Mouse (Mus musculus): ENCODE data around the gene Ubd. TPM values are rescaled to one million over a fixed set of nuclear protein-coding genes. Genes with fewer than 3 reads are reported as not detected.

The Ubd gene
- polyA plus RNA-seq, 1 experiment from 2014 or later, result not detected

DNA sequence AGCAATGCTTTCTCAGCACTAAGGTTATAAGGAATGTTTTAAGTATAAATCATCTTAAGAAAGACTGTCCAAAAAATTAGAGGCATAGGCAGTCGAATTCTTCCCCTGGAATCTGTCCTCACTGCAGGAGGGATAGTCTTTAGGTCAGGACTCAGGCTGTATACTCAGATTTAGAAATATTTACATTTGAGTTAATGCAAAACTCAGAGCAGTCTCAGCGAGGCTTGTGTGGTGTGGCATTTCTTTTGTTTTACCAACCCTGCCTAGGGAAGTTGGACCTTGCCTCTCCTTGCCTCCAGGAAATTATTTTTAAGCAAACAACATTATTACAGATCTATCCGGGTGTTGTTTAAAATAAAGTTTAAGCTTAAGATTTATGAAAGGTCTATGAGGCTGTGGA is 48.5 kb downstream of the Ubd start:
- Histone ChIP-seq H3K4me2 (replicated peaks; ENCODE audit: low read depth, low read length) (no peak overlapping the region), H3K27me3 (ENCODE audit: control insufficient read depth, insufficient read depth, low read length) (no peaks in the 10 kb centered on the region), H3K36me3 (ENCODE audit: control insufficient read depth, insufficient read depth, low read length) (no peaks in the 10 kb centered on the region), H3K4me1 (ENCODE audit: control insufficient read depth, insufficient read depth, low read length) (no peaks in the 10 kb centered on the region), H3K4me3 (ENCODE audit: low read depth, low read length) (no peak overlapping the region), H3K27ac (ENCODE audit: low read length) (no peak overlapping the region), H3K9me3 (ENCODE audit: control insufficient read depth, low read depth, low read length) (no peaks in the 10 kb centered on the region), H3K9ac (replicated peaks; ENCODE audit: low read depth, low read length) (no peak overlapping the region)
- 11% methylated on average over 3 of the region's 3 CpGs for WGBS
- 0 out of 2 replicates have a peak, but pooled peaks have one; percentile 46 for ATAC-seq (ENCODE audit: insufficient number of reproducible peaks, insufficient read depth, low FRiP score, low read depth)

Other genes starting within 250 kb of the Ubd start
- gene Ppp1r11, start 242.2 kb upstream of the Ubd start, polyA plus RNA-seq (2014; fragmentation: Nextera tagmentation; extraction: Ambion mirVana), result 115 and 120 TPM in 2 replicates
- 92.4 and 97.2 TPM in 2 replicates for gene Znrd1, start 235.3 kb upstream of the Ubd start, polyA plus RNA-seq (2014; fragmentation: Nextera tagmentation; extraction: Ambion mirVana)
- 6.8 and 8.1 TPM in 2 replicates for gene Znrd1as, start 235.3 kb upstream of the Ubd start, polyA plus RNA-seq (2014; fragmentation: Nextera tagmentation; extraction: Ambion mirVana)
- gene 2410137M14Rik, start 212.7 kb upstream of the Ubd start, polyA plus RNA-seq (2014; fragmentation: Nextera tagmentation; extraction: Ambion mirVana), result not detected in 2 replicates
- gene H2-M5, start 204.4 kb upstream of the Ubd start, polyA plus RNA-seq (2014; fragmentation: Nextera tagmentation; extraction: Ambion mirVana), result 0.49 and 0.74 TPM in 2 replicates
- gene Zfp57, start 192.7 kb upstream of the Ubd start, polyA plus RNA-seq (2014; fragmentation: Nextera tagmentation; extraction: Ambion mirVana), result 77.8 and 82.1 TPM in 2 replicates
- 0.19 and 0.20 TPM in 2 replicates for gene Mog, start 170.5 kb upstream of the Ubd start, polyA plus RNA-seq (2014; fragmentation: Nextera tagmentation; extraction: Ambion mirVana)
- 14.2 and 15.8 TPM in 2 replicates for gene Gabbr1, start 147.9 kb upstream of the Ubd start, polyA plus RNA-seq (2014; fragmentation: Nextera tagmentation; extraction: Ambion mirVana)
- gene Olfr90, start 105.4 kb upstream of the Ubd start, polyA plus RNA-seq (2014; fragmentation: Nextera tagmentation; extraction: Ambion mirVana), result not detected in 2 replicates
- not detected in 2 replicates for gene Olfr91, start 95.6 kb upstream of the Ubd start, polyA plus RNA-seq (2014; fragmentation: Nextera tagmentation; extraction: Ambion mirVana)
- gene Olfr92, start 73.8 kb upstream of the Ubd start, polyA plus RNA-seq (2014; fragmentation: Nextera tagmentation; extraction: Ambion mirVana), result not detected in 2 replicates
- not detected in 2 replicates for gene Olfr93, start 32.4 kb upstream of the Ubd start, polyA plus RNA-seq (2014; fragmentation: Nextera tagmentation; extraction: Ambion mirVana)
- not detected in 2 replicates for gene Olfr94, start 7.1 kb downstream of the Ubd start, polyA plus RNA-seq (2014; fragmentation: Nextera tagmentation; extraction: Ambion mirVana)
- gene Olfr95, start 19.2 kb downstream of the Ubd start, polyA plus RNA-seq (2014; fragmentation: Nextera tagmentation; extraction: Ambion mirVana), result not detected in 2 replicates
- not detected in 2 replicates for gene Olfr96, start 26.3 kb downstream of the Ubd start, polyA plus RNA-seq (2014; fragmentation: Nextera tagmentation; extraction: Ambion mirVana)
- gene Olfr97, start 43.4 kb downstream of the Ubd start, polyA plus RNA-seq (2014; fragmentation: Nextera tagmentation; extraction: Ambion mirVana), result not detected in 2 replicates
- not detected in 2 replicates for gene Olfr98, start 69.9 kb downstream of the Ubd start, polyA plus RNA-seq (2014; fragmentation: Nextera tagmentation; extraction: Ambion mirVana)
- 2.9 and 4.3 TPM in 2 replicates for gene H2-M3, start 76.3 kb downstream of the Ubd start, polyA plus RNA-seq (2014; fragmentation: Nextera tagmentation; extraction: Ambion mirVana)
- gene Olfr99, start 89.6 kb downstream of the Ubd start, polyA plus RNA-seq (2014; fragmentation: Nextera tagmentation; extraction: Ambion mirVana), result not detected in 2 replicates
- not detected in 2 replicates for gene Olfr101, start 110.4 kb downstream of the Ubd start, polyA plus RNA-seq (2014; fragmentation: Nextera tagmentation; extraction: Ambion mirVana)
- not detected in 2 replicates for gene Olfr102, start 123.2 kb downstream of the Ubd start, polyA plus RNA-seq (2014; fragmentation: Nextera tagmentation; extraction: Ambion mirVana)
- not detected in 2 replicates for gene Olfr103, start 145.8 kb downstream of the Ubd start, polyA plus RNA-seq (2014; fragmentation: Nextera tagmentation; extraction: Ambion mirVana)
- gene Olfr104-ps, start 165.7 kb downstream of the Ubd start, polyA plus RNA-seq (2014; fragmentation: Nextera tagmentation; extraction: Ambion mirVana), result not detected in 2 replicates
- not detected in 2 replicates for gene Olfr105-ps, start 185.1 kb downstream of the Ubd start, polyA plus RNA-seq (2014; fragmentation: Nextera tagmentation; extraction: Ambion mirVana)
- gene Olfr106-ps, start 196.5 kb downstream of the Ubd start, polyA plus RNA-seq (2014; fragmentation: Nextera tagmentation; extraction: Ambion mirVana), result not detected in 2 replicates
- gene Olfr107, start 205.3 kb downstream of the Ubd start, polyA plus RNA-seq (2014; fragmentation: Nextera tagmentation; extraction: Ambion mirVana), result not detected in 2 replicates

All from stomach, embryonic 14.5 days (tissue).